Mouse (Mus musculus) B cell, adult 2 months (primary cell): Measurements from ENCODE around the gene Frmd3.
A peak's percentile ranks its signal among the peaks of the same experiment; 100 is the strongest.
"Not testable (repeated sequence)": the region's sequence is repeated elsewhere in the genome, so short reads cannot be mapped to it uniquely, and the experiment has no call there.

Source experiments
- DNase-seq, 2 experiments: peaks; one replicate each; pipeline ENCODE4 v3.0.0; 2022

The Frmd3 gene

DNA sequence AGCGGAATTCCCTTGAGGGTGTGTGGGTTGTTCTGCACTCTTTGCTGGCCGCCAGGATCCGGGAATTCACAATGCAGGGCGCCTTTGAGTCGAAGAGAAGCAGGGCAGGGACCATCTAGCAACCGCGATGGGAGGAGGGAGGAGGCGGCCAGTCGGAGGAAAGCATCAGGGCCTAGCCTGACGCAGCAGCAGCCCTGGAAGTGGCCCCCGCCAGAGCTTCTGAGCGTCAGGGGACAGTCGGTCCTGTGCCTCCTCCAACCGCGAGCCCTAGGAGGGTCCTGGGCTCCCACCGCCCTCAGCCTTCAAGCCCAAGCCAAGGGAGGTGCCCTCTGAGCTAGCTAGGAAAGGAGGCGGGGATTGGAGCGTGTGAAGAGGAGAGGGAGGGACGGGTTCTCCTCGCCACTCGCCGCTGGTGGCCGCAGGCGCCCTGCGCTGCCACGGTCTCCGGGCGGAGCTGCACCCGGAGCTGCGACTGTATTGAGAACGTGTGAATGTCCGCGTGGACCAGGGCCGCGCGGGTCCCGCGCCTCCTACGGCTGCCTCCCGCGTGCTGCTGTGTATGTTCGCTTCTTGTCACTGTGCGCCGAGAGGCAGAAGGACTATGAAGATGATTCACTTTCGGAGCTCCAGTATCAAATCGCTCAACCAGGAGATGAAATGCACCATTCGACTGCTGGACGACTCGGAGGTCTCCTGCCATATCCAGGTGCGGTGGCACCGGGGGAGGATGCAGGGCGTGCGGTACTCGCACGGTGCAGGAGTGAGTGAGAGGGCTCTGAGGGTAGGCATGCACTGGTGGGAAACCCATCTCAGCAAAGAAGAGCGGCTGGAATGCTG lies at the start of gene Frmd3:
Frmd3 (plus strand) TSS at position 232 of the 837 bp plus-strand sequence.
- no peak for DNase-seq

DNA sequence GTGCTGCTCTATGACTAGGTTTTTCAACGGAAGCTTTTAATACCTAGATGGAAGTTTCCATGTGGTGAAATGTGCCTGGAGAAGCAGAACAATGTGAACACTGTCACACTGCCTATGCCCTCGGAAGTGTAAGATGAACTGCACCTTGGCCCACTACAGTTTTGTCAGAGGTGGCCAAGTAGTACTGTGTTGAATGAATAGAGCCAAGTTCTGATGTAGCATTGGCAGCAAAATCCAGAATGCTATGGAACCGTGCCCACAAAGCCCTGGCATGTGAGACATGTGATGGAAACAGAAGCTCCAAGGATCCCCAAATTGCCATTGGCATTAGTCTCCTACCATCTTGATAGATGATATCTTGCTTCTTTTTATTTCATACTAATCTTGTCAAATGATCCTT lies 32.8 kb upstream of the Frmd3 start:
- DNase-seq, result no peak

DNA sequence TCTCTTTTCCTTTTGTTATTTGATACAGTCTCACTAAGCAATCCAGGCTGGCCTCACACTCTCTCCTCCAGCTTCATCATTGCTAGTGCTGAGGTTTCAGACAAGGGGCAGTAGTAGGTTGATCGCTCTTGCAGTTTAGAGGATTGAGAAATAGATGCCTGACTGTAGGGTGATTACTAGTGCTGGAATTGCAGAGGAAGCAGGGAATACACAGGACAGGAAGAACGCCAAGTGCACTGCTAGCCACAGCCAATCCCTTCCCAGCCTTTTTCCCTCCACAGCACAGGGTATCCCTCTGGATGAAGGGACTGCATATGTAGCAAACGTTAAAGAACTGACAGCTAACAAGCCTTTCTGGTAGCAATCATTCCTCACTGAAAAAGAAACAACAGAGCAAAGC lies 965 bp upstream of the Frmd3 start:
- DNase-seq, result no peak

DNA sequence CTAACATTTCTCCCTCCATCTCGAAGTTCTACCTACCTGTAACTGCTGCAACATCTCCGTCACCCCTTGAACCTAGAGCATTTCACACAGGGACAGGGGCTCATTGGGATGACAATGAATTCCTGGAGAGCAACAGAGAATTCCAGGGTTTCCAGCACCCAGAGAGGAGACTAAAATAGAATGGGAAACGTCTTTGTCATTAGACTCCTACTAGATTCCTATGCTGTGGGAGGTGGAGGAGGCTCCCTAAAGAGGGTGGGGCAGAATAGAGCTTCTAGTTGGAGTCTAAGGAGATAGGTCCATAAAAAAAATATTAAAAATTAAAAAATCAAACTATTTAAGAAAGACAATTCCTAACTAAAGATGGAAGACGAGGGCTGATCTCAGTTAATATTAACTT lies 542 bp upstream of the Frmd3 start:
- DNase-seq, result no peak

DNA sequence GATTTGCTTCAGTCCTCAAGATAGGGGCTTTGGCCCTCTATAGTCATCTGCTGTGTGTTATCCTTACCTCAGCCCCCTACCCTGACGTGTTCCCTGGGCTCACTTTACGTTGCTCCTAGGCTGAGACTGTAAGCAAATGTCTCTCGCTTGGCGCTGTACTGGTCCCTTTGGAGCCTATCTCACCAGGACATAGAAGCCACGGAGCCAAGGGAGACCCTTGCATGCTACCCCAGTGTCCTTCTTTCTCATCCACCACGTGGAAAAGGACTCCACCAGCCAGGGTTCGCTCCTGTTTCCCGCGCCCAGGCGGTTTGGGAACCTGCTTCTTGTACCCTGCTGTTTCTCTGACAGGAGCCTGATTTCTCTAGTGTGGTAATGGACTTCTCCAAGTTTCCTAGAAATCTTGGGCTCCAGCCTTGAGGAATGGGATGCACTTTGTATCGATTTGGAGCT lies 832 bp downstream of the Frmd3 start:
- no peak for DNase-seq

DNA sequence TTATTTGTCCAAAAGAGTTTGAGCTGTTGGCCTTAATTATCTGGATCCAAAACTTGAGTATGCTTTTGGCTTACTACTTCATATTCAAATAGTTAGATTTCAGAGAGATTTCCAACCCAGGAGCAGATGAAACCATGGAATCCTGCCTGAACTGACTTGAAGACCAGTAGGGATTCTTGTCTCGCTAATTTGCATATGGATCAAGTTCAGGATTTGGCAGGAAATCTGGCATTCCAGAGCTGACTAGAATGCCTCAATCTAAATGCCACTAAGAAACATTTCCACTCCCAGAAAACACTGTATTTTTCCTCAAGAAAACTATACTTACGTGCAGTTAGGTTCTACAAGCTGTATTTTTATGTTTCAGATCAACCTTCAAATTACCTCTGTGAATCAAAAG lies 6.8 kb downstream of the Frmd3 start:
- DNase-seq, result no peak

DNA sequence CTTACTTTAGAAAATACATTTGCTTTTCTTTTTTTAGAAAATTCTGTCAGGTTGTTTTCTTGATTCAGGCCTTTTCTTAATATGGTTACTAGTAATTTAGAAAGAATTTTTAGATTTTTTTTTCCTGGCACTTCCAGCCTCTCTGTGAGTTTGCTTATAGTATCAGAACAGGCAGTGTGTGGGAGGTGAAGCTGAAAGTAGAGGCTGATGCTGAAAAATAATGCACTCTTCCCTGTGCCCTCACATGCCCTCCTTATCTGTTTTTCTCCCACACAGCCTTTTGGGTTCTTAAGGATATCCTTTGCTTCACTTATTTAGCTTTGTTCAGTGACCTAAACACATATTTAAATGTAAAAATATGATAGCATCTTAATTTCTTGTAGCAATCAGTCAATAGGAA lies 30.0 kb downstream of the Frmd3 start:
- DNase-seq, result no peak

DNA sequence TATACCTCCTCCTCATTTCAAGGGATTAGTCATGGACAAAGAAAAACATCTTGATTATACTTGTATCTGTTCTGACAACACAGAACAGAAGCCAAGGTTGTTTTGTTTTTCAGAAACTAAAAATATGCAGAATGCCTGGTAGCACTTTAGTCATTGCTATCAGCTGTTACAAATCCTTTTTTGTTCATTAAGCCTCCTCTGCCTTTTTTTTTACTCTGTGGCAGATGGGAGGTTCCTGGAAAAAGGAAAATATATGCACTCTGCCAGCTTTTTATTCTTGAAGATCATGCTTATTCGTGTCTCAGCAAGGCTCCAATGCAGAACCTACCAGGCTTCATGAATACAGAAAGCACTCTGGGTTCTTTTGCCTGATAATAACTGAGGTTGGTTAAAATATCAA lies 38.5 kb downstream of the Frmd3 start:
- DNase-seq, result no peak

DNA sequence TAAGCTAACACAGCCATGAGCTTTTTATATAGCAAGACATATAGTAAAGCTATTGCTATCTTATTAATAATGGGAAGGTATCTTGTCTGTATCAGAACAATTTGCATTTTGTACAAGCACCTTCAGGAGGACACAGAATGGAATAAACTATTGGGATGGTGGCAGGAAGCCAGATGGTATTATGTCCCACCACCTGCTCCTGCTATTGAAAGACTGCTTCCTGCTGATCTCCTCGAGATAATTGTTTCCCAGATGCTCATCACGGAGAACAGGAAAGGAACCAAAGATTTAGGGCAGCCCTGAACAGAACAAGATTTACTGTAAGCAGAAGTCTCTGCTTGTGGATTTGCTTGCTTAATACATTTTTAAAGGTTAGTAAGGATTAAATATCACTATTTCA lies 63.5 kb downstream of the Frmd3 start:
- DNase-seq, result no peak

DNA sequence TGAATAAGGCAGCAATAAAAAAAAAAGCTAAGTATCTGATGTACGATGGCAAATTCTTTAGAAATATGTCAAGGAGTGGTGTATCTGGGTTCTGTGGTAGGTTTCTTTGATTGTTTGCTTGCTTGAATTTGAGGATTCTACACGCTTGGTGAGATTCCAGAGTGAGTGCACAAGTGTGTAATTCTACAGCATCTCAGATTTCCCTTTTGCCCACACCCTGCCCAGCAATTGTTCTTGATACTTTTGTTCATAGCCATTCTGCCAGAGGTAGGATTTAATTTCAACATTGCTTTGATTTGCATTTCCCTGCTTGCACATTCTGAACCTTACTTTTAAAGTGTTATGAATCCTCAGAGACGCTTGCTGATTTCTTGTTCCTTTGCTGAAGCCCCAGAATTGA lies 97.6 kb downstream of the Frmd3 start:
- no peak for DNase-seq

DNA sequence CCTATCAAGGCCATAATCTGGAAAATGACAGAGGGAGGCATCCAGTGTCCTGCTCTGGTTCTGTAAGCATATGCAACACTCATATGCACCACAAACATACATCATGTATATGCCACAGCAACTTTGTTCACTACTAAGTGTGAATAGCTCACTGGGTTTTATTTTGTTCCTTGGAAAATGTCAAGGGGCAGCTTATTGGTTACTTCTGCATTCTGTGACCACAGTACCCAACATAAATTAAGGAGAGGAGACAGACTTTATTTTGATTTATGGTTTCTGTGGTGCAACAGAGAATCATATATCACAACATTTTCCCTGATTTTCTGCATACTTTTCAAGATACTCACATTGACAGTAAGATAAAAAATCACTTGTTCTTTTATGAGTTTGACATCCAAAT lies 178.3 kb downstream of the Frmd3 start:
- no peak for DNase-seq

DNA sequence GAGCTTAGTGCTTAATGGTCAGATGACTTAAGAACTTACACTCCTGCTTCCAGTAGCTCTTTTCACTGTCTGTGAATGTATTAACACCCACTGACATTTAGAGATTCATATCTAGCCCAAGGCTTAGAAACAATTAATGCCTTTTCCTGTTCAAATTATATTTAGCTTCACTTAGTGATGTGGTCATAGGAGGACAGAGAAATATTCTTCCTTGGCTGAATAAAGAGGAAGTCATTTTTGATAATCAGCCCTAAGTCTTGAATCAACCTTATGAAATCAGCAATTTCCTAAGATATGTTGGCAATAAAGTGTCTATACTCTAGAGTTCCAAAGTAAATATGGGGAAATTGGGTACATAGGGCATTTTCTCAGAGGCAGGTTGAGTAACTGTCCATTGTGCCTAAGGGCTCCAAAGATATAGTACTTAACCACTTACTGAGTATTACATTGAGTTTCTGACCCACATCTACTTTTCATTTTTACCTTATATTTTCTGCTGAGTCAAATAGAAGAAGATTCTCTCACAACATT lies 188.1 kb downstream of the Frmd3 start:
- DNase-seq, result no peak

DNA sequence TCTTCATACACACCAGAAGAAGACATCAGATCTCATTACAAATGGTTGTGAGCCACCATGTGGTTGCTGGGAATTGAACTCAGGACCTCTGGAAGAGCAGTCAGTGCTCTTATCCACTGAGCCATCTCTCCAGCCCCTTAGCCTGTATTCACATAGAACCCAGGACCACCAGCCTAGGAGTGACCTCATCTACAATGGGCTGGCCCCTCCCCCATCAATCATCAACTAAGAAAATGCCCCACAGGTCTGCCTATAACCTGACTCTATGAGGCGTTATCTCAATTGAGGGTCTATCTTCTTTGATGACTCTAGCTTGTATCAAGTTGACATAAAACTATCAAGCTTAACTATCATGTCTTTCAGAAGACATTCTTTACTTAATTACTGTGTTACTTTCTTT lies 208.5 kb downstream of the Frmd3 start:
- DNase-seq, result not testable (repeated sequence)

DNA sequence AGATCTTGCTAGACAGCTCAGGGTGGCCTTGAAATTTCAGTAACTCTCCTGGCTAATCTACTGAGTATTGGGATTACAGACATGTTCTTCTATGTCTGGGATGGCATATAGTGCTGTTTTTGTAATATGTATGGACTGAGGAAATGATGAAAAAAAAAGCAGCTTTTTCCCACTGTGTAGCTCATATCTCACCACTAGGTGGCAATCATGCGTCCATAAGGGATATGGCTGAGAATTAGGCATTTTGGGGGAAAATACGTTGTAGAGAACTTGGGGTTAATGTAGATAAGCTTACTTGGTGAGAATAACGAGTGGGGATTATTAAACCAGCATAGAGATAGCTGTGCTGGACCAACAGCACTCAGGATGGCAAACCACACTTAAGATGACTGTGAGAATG lies 209.1 kb downstream of the Frmd3 start:
- no peak for DNase-seq

DNA sequence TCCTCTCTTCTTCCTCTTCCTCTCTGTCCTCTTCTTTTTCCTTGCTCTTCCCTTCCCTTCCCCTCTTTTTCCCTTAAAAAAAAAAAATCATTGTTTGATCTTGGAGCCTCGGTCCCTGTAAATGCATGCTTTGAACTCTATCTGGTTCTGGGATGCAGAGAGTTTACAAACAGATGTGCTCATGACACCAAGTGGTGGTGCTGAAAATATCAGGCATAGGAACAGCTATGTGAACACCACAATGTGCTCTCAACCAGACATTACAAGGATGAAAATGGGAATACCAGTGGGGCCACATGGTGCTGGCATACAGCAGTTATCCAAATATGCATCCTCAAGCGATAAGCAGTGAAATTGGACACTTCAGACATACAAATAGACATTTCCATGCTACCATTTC lies 211.0 kb downstream of the Frmd3 start:
- no peak for DNase-seq

DNA sequence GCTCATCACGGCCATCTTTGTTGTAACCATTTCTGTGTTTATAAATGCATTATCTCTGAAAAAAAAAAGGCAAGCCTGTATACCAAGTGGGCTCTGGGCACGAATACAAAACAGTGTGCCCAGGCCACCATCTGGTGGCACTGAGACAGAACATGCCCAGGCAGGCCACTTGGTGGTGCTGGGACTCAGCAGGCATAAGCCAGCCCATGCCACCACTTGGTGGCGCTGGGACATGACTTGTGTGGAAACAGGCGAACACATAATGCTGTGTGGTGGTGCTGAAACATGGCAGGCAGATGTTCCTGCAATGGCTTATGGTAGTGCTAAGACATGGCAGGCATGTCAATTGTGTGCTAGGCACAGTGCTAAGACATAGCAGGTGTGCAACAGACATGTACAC lies 217.8 kb downstream of the Frmd3 start:
- DNase-seq, result peak; percentile 19 to 24

DNA sequence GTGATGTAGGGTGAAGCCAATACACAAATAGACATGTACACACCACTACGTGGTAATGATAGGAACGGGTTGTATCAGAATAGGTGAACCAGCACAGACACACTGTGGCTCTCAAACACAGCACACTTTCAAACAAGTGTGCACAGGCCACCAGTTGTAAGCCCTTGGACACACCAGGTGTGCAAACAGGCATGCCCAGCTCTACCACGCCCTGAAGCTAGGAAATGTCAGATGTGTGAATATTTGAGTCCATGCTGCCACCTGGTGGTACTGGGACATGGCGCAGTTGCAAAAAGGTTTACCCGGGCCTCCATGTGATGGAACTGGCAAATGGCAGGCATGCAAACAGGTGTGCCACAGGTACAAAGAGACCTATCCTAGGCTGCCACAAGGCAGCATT lies 218.2 kb downstream of the Frmd3 start:
- peak; percentile 59 to 64 for DNase-seq

DNA sequence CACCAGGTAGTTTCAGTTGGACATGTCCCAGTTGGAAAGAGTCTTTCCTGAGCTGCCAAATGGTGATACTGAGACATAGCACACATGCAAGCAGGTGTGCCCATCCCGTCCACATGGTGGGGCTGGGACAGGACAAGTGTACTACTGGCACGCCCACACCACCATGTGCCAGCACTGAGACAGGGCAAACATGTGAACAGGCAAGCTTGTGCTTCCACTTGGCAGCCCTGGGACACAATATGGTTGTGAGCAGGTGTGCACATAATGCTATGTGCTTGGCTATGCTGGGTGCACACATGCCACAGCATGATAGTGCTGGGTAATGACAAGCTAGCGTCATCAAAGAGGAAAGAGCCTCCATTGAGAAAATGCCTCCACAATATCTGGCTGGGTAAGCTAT lies 220.3 kb downstream of the Frmd3 start:
- DNase-seq, result no peak

DNA sequence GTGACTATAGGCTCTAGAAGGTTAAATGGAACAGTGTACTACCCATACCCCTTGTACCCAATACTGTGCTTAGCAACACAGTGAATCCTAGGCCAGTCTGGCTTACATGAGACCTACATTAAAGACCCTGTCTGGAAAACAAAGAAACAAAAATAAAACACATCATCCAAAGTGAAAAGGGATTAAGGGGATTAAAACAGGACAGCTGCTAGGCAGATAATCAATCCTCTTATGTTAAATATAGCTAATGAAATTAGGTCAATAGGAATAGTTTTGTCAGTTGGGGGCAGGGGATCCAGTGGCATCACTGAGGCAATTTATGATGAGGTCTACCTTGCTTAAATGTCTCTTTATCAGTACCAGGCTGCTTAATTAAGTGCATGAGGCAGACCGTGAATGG lies 228.9 kb downstream of the Frmd3 start, which contains the start of gene Kdm4c:
Kdm4c (plus strand) TSS at position 322 of the 400 bp plus-strand sequence.
- no peak for DNase-seq
